Mouse (Mus musculus) liver, embryonic 15.5 days (tissue): ENCODE measurements around the gene Nup210. TPM values are rescaled to one million over a fixed set of nuclear protein-coding genes. Genes with fewer than 3 reads are reported as not detected.

Experiments
- ATAC-seq: fragments of 200-750 bp; cut with Nextera tagmentation; 2 replicates; pipeline ENCODE4 v1.8.0; 2017; ENCODE audit warnings: moderate number of reproducible peaks, mild to moderate bottlenecking, moderate library complexity; ENCODE audit not compliant: insufficient read depth
- H3K27ac ChIP-seq: fragments of 300-500 bp; sonication (generic); replicated peaks from 2 replicates; pipeline ENCODE4 v1.5.1; 2015; ENCODE audit warnings: mild to moderate bottlenecking, inconsistent platforms
- H3K27me3 ChIP-seq: fragments of 300-500 bp; sonication (generic); 2 replicates; pipeline ENCODE4 v1.6.1; 2015; ENCODE audit warnings: mild to moderate bottlenecking, inconsistent platforms
- H3K36me3 ChIP-seq: fragments of 300-500 bp; sonication (generic); replicated peaks from 2 replicates; pipeline ENCODE4 v1.6.1; 2015; ENCODE audit warnings: moderate library complexity, mild to moderate bottlenecking, inconsistent platforms
- H3K4me1 ChIP-seq: fragments of 300-500 bp; sonication (generic); replicated peaks from 2 replicates; pipeline ENCODE4 v1.6.1; 2015; ENCODE audit warnings: inconsistent platforms
- H3K4me2 ChIP-seq: fragments of 300-500 bp; sonication (generic); 2 replicates; pipeline ENCODE4 v1.6.1; 2015; ENCODE audit warnings: moderate library complexity, mild to moderate bottlenecking, inconsistent platforms
- H3K4me3 ChIP-seq: fragments of 300-500 bp; sonication (generic); replicated peaks from 2 replicates; pipeline ENCODE4 v1.5.1; 2015; ENCODE audit warnings: mild to moderate bottlenecking, inconsistent platforms
- H3K9ac ChIP-seq: fragments of 300-500 bp; sonication (generic); 2 replicates; pipeline ENCODE4 v1.6.1; 2015; ENCODE audit warnings: moderate library complexity, mild to moderate bottlenecking, inconsistent platforms
- H3K9me3 ChIP-seq: fragments of 300-500 bp; sonication (generic); replicated peaks from 2 replicates; pipeline ENCODE4 v1.6.1; 2016; ENCODE audit warnings: inconsistent platforms
- WGBS: fragments of 180-500 bp; shearing (Covaris S2); methylation state at CpG from one replicate; pipeline ENCODE4 v1.1.7; 2015; ENCODE audit warnings: mixed read lengths; ENCODE audit not compliant: insufficient replicate concordance; 5-methylcytosine and 5-hydroxymethylcytosine counted together
- polyA plus RNA-seq: library from polyadenylated mRNA; unstranded; fragments of >200 nt; fragmentation: Nextera tagmentation; extraction: Ambion mirVana; gene quantifications from 2 replicates; pipeline ENCODE4 v1.2.1, GENCODE M21; 2015

Nup210 gene
- polyA plus RNA-seq, 1 experiment from 2014 or later: 32.0 TPM

GRCm38 (mm10) chr6:91156554-91157236 is 40.1 kb upstream of the Nup210 start, which contains the start of gene Hdac11:
Hdac11 (plus strand) TSS chr6:91156665.
- Histone ChIP-seq H3K36me3 (0 out of 2 replicates have a peak, but pooled peaks cover 5% of the 10 kb centered on the region), H3K27ac (peak within 1 kb of the TSS; percentile 98), H3K4me2 (peak within 1 kb of the TSS; percentile 91), H3K4me3 (peak within 1 kb of the TSS; percentile 70), H3K27me3 (peaks cover 22% of the 10 kb centered on the region), H3K4me1 (peaks cover 97% of the 10 kb centered on the region), H3K9me3 (no peaks in the 10 kb centered on the region), H3K9ac (peak within 1 kb of the TSS; percentile 76)
- ATAC-seq: peak; percentile 97
- 1% methylated on average over 42 of the region's 42 CpGs for WGBS

GRCm38 (mm10) chr6:91156062-91156461 is 39.4 kb upstream of the Nup210 start:
- Histone ChIP-seq H3K27me3 (peaks cover 22% of the 10 kb centered on the region), H3K9ac (peak overlapping the region; percentile 36), H3K27ac (peak overlapping the region; percentile 77), H3K9me3 (no peaks in the 10 kb centered on the region), H3K36me3 (0 out of 2 replicates have a peak, but pooled peaks cover 5% of the 10 kb centered on the region), H3K4me2 (peak overlapping the region; percentile 91), H3K4me3 (peak overlapping the region; percentile 17), H3K4me1 (peaks cover 97% of the 10 kb centered on the region)
- no peak for ATAC-seq
- 18% methylated on average over 4 of the region's 4 CpGs for WGBS

- Histone ChIP-seq H3K9ac (no peak overlapping the region), H3K9me3 (no peaks in the 10 kb centered on the region), H3K4me3 (no peak overlapping the region), H3K36me3 (0 out of 2 replicates have a peak, but pooled peaks cover 5% of the 10 kb centered on the region), H3K27ac (peak overlapping the region; percentile 77), H3K4me1 (peaks cover 91% of the 10 kb centered on the region), H3K27me3 (peaks cover 22% of the 10 kb centered on the region), H3K4me2 (no peak overlapping the region)
- no peak for ATAC-seq
- 45% methylated on average over 3 of the region's 3 CpGs for WGBS
Observed at GRCm38 (mm10) chr6:91155286-91155685, 38.7 kb upstream of the Nup210 start.

GRCm38 (mm10) chr6:91154685-91155084 is 38.1 kb upstream of the Nup210 start:
- Histone ChIP-seq H3K4me3 (no peak overlapping the region), H3K27ac (peak overlapping the region; percentile 77), H3K9ac (no peak overlapping the region), H3K4me1 (peaks cover 85% of the 10 kb centered on the region), H3K36me3 (0 out of 2 replicates have a peak, but pooled peaks cover 5% of the 10 kb centered on the region), H3K9me3 (no peaks in the 10 kb centered on the region), H3K4me2 (no peak overlapping the region), H3K27me3 (peaks cover 22% of the 10 kb centered on the region)
- 48% methylated on average over 4 of the region's 4 CpGs for WGBS
- no peak for ATAC-seq

GRCm38 (mm10) chr6:91153549-91154064 is 37.0 kb upstream of the Nup210 start:
- H3K36me3 ChIP-seq: 0 out of 2 replicates have a peak, but pooled peaks cover 5% of the 10 kb centered on the region
- H3K4me1 ChIP-seq: peaks cover 74% of the 10 kb centered on the region
- H3K27ac ChIP-seq: peak overlapping the region; percentile 22
- peak overlapping the region; percentile 55 for H3K4me2 ChIP-seq
- WGBS: 8% methylated on average over 10 of the region's 10 CpGs
- H3K27me3 ChIP-seq: peaks cover 24% of the 10 kb centered on the region
- ATAC-seq: no peak
- H3K9ac ChIP-seq: no peak overlapping the region; the same call in 1 of the 2 replicates
- no peaks in the 10 kb centered on the region for H3K9me3 ChIP-seq
- H3K4me3 ChIP-seq: peak overlapping the region; percentile 39

GRCm38 (mm10) chr6:91152892-91153548 is 36.4 kb upstream of the Nup210 start:
- Histone ChIP-seq H3K4me3 (0 out of 2 replicates have a peak overlapping the region, but pooled peaks have one; percentile 39), H3K27ac (peak overlapping the region; percentile 22), H3K4me1 (peaks cover 68% of the 10 kb centered on the region), H3K4me2 (peak overlapping the region; percentile 55), H3K9ac (no peak overlapping the region; the same call in 1 of the 2 replicates), H3K27me3 (peaks cover 28% of the 10 kb centered on the region), H3K36me3 (0 out of 2 replicates have a peak, but pooled peaks cover 3% of the 10 kb centered on the region), H3K9me3 (no peaks in the 10 kb centered on the region)
- WGBS: 34% methylated on average over 7 of the region's 7 CpGs
- ATAC-seq: no peak

- Histone ChIP-seq H3K4me1 (peaks cover 45% of the 10 kb centered on the region), H3K4me3 (no peak overlapping the region), H3K27ac (no peak overlapping the region), H3K9ac (no peak overlapping the region), H3K9me3 (no peaks in the 10 kb centered on the region), H3K36me3 (no peaks in the 10 kb centered on the region), H3K4me2 (no peak overlapping the region), H3K27me3 (peaks cover 55% of the 10 kb centered on the region)
- 75% methylated on average over 2 of the region's 2 CpGs for WGBS
- ATAC-seq: no peak
Observed at GRCm38 (mm10) chr6:91147152-91147770, 30.6 kb upstream of the Nup210 start.

GRCm38 (mm10) chr6:91146443-91147151 is 30.0 kb upstream of the Nup210 start:
- H3K4me2 ChIP-seq: no peak overlapping the region
- 31% methylated on average over 5 of the region's 5 CpGs for WGBS
- H3K4me3 ChIP-seq: no peak overlapping the region
- no peaks in the 10 kb centered on the region for H3K36me3 ChIP-seq
- no peak overlapping the region for H3K9ac ChIP-seq
- no peak for ATAC-seq
- peaks cover 49% of the 10 kb centered on the region for H3K27me3 ChIP-seq
- peaks cover 45% of the 10 kb centered on the region for H3K4me1 ChIP-seq
- no peak overlapping the region for H3K27ac ChIP-seq
- no peaks in the 10 kb centered on the region for H3K9me3 ChIP-seq

- Histone ChIP-seq H3K4me2 (no peak overlapping the region), H3K9me3 (no peaks in the 10 kb centered on the region), H3K4me3 (no peak overlapping the region), H3K27ac (0 out of 2 replicates have a peak overlapping the region, but pooled peaks have one; percentile 9), H3K36me3 (no peaks in the 10 kb centered on the region), H3K4me1 (peaks cover 44% of the 10 kb centered on the region), H3K9ac (no peak overlapping the region), H3K27me3 (peaks cover 49% of the 10 kb centered on the region)
- ATAC-seq: no peak
- 63% methylated on average over 5 of the region's 5 CpGs for whole genome bisulfite sequencing
Observed at GRCm38 (mm10) chr6:91145572-91145971, 28.9 kb upstream of the Nup210 start.

GRCm38 (mm10) chr6:91145056-91145455 is 28.4 kb upstream of the Nup210 start:
- Histone ChIP-seq H3K27me3 (peaks cover 49% of the 10 kb centered on the region), H3K9me3 (no peaks in the 10 kb centered on the region), H3K4me1 (peaks cover 49% of the 10 kb centered on the region), H3K9ac (no peak overlapping the region), H3K36me3 (no peaks in the 10 kb centered on the region), H3K27ac (0 out of 2 replicates have a peak overlapping the region, but pooled peaks have one; percentile 9), H3K4me3 (no peak overlapping the region), H3K4me2 (no peak overlapping the region)
- 48% methylated on average over 3 of the region's 3 CpGs for WGBS
- peak; percentile 40; the same call in 1 of the 2 replicates for ATAC-seq
